Mouse (Mus musculus) right cerebral cortex, adult 18-20 months (tissue): ENCODE results near the gene Gm20388.

Experiments used
- DNase-seq: peaks from one replicate; pipeline ENCODE4 v3.0.0; 2022; ENCODE audit warnings: mixed read lengths

The Gm20388 gene

DNA sequence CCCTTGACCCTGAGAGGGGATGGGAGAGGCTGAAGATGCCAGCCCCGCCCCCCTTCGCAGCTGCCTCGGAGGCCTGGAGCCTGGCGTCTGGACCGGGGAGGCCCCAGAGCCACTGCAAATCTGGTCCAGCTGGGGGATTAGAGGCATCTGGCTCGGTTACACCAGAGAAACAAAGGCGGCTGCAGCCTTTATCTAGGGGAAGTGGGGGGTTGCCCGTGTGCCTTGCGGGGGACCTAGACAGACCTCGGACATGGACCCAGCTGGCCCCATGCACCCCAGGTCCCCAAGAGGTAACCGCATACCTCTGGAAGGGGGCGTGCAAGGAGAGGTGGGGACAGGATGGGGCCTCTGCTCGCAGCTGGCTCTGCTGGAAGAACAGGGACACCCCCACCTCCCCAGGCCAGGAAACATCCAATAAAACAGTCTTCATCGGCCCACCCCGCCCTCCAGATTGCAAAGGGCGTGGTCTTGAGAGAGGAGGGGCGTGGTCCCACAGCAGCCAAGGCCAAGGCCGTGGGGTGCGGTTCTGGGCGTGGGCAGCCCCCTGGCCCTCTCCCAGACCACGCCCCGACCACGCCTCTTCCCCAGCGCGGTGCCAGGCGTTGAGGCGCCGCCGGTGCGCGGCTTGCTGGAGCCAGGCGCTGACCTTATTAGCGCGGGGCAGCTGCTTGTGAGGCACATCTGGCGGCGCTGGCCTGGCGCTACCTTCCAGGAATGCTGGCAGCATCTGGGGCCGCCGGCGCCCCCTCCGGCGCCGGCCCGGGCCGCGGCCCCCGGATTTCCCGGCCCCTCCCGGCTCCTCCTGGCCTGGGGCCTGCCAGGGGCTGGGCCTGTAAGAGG, 365.6 kb downstream of the Gm20388 start:
- DNase-seq = peak; percentile 64

GRCm38 (mm10) chr8:120276891-120277426, 366.3 kb downstream of the Gm20388 start:
- no peak for DNase-seq

DNA sequence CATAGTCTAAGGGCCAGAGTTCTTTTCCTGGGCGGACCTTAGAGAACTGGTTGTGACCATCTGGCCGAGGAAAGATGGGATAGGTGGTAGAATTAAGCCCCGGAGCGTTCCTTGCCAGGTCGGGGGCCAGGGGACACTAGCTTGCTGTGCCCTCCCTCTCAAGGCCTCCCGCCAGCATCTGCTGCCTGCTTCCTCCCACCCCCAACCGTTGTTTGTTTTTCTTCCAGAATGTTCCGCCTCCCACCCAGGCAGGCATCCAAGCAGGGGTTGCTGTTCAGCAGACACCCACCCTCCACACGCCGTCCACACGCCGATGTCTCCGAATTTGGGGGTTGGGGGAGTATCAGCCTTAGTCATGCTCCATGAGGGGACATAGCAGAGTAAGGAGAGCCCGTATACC, 367.4 kb downstream of the Gm20388 start:
- DNase-seq = no peak

DNA sequence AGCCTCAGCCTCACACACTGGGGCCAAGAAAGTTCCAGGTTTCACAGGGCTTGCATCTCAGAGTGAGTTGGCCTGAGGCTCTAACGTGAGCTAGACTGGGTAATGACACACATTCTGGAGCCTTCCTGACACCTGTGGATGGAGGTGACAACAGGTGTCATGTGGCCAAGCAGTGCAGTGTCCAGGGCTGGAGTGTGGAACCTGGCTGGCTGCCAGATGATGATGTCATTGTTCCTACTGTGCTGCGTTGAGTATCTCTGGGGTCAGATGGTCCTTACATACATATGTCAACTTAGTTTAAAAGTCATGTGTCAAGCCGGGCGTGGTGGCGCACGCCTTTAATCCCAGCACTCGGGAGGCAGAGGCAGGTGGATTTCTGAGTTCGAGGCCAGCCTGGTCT, 368.8 kb downstream of the Gm20388 start:
- no peak for DNase-seq

GRCm38 (mm10) chr8:120281487-120281886, 370.8 kb downstream of the Gm20388 start:
- peak; percentile 82 for DNase-seq

DNA sequence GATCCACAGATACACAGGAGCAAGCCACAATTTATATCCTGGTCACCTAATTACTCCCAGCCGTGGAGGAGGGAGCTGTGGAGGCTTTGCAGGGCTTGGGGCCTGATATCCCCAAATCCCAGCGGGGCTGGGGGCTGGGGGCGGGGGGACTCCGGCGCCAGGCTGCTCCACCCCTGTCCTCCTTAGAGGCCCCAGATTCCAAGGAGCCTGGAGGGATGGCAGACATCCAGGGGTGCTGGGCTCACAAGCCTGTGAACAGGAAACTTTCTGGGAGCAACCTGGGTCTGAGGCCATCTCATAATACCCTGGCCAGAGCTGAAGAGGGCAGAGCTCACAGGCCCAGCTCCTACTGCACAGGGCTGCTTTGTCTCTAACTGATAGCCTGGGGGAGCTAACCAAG, 371.8 kb downstream of the Gm20388 start:
- DNase-seq = no peak

DNA sequence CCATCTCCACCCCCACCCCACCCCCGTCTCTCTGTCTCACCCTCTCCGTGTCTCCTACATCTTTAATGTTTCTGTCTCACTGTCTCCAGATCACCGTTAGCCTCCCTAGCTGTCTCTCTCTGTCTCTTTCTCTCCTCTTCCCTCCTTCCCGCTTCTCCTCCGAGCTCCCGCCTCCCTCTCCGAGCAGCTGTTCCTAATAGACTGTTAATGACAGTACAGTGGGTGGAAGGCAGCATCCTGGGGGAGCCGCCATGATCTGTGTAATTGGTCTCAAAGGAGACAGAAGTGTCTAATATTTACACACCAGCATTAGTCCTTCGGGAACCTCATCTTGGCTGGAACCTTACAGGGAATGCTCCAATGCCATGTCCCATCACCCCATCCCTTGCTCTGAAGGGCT, 373.6 kb downstream of the Gm20388 start:
- no peak for DNase-seq

- DNase-seq = no peak
Observed at GRCm38 (mm10) chr8:120285033-120285432, 374.4 kb downstream of the Gm20388 start.

- no peak for DNase-seq
Observed at GRCm38 (mm10) chr8:120285878-120286277, 375.2 kb downstream of the Gm20388 start.

DNA sequence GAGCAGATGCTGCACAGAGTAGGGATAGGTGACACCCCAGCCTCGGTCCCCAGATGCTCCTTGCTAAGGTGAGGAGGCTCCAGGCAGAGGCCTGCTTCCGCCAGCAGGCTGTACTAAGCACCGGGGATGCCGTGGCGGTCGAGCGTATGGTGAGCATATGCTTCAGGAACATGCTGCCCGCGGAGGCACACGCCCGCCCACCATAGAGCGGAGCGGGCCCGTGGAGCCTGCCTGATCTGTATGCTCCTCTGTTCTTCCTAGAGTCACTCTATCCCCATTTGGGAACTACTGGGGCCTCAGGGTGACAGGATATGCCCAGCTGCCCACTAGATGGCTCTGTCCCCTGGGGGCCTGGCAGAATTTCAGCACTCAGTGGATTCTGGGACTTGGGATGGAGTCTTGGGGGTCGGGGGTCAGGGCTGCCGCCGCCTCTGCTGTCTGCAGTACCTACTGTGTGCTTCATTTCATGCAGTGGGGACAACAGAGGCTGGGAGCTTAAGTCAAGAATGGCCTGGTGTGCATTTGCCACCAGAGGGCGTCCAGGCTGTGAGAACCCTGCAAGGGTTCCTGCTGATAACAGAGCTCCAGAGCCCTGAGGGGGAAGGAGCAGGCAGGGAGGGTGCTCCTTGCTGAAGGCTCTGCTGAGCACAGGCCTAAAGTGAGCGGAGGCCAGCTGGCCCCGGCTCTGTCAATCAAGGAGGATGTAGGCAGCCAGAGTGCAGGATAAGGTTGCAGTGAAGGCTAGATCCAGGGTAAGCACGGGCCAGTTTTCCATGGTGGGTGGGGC, 377.7 kb downstream of the Gm20388 start:
- DNase-seq = peak; percentile 72

DNA sequence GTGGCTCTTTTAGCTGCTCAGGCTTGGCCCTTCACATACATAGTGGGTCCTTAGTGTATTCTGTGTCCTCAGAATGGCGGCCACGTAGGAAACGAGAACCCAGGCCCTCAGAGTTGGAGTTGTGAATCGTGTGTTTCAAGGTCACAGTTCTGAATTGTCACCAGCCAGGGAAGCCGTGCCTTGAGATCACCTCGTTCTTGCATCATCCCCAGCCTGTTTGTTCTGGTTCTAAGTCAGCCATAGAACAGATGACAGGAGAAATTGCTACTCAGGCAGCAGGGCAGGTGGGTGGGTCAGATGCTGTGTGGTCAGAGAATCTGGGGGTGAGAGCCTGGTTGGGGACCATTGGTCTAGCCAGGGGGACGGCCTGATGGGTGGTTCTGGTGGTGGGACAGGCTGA, 378.6 kb downstream of the Gm20388 start:
- no peak for DNase-seq

GRCm38 (mm10) chr8:120289698-120290181, 379.1 kb downstream of the Gm20388 start:
- DNase-seq = peak; percentile 75

DNA sequence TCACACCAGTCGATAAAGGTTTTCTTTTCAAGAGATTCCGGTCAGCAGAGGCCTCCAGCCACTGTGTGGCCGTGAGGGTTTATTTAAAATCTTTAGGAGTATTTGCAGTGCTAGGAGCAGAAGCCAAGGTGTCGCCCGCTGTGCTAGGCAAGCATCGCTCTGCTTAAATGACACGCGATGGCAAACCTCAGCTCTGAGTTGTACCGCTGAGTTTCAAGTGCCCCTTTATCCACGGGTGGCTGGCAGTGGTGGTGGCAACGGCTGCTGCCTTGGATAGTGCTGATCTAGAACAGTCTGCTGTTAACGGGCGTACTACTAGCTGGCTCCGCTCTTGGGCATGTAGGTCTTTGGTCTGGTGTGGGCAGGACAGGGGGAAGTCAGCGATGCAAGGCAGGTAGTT, 380.0 kb downstream of the Gm20388 start:
- DNase-seq = no peak

- DNase-seq = no peak
Observed at GRCm38 (mm10) chr8:120291650-120292049, 381.0 kb downstream of the Gm20388 start.

DNA sequence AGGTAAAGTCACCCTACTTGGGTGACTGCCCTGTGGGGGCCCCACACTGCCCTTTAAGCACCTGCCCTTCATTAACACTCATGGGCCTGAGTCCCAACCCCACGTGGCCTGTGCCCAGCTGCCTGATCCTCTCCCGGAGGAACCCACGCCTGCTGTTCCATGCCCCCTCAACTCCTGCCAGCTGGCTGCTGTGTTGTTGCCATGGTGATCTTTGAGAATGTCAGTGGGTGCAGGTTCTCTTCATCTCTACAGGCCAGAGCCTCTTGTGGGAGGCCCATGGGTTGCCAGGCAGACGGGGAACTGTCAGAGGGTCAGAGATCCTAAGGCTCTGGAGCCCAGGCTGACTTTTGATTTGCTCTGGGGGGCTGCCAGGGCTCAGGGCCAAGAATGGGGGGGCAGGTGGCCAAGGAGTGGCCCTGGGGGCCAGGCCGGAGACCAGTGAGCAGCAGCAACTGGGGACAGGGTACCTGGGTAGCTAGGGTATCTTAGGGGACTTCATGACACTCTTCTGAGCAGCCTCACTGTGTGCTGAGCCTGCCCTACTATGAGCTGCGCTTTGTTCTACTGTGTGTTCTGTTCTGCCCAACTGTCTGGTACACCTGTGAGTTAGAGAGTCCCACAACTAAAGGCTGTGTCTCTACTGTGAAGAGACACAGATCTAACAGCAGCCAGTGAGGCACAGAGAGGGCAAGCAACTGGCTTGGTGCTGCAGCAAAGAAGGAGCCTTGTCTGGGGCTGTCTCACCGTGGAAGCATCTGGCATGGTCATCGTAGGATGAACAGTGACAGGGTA, 381.9 kb downstream of the Gm20388 start:
- DNase-seq = peak; percentile 85

- no peak for DNase-seq
Observed at GRCm38 (mm10) chr8:120293421-120294357, 383.0 kb downstream of the Gm20388 start.

DNA sequence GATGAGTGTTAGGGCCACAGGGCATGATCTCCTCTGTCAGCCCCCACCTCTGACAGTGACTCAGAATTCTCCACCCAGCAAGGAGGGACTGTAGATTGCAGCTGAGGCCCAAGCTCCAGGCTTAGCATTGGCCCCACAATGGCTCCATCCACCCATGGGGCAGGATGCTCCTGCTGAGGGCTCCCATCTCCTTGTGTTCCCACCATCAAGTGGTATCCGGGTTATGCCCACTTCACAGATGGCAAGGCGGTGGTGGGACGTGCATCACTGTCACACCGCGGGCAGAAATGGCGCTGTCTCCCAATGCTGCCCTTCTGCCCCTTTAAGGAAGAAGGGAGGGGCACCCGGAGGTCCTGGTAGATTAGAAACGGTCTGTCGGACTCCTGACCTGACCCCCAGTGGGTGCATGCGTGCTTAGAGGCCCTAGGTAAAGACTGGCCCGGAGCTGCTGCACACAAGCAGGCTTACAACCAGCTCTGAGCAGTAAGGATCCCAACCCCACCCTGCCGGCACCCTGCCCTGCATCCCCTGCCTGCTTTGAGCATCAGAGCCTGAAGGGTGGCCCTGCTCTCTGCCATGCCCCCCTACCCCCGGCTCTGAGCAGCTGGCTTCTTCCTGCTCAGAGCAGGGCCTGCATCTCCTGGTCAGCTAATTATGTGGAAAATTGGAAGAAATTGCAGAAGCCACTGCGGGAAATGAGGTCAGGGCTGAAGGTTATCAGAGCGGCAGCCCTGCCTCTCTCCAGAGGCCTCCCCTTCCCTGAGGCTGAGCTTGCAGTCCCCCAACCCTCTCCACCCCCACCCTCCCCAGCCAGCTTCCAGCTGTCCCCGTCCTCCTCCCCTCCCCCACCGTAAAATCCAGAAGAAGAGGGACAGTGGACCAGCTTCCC, 384.6 kb downstream of the Gm20388 start:
- no peak for DNase-seq

DNA sequence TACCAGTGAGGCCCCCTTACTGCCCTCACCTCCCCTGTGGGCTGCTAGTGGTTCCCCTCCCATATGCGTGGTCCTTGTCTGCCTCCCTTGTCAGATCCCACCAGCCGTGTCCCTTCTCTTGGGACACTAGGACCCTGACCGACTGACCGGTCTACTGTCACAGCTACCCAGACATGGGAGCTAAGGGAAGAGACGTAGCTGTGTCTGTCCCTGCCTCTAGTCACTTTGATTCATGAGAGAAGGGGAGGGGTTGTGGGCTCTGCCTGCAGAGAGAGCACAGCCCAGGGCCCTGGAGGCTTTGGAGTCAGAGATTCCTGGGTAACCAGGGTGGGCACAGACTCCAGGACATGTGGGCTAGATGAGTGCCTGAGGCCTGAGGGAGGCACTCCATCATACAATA, 386.4 kb downstream of the Gm20388 start:
- no peak for DNase-seq

- no peak for DNase-seq
Observed at GRCm38 (mm10) chr8:120298601-120299532, 388.2 kb downstream of the Gm20388 start.
